Mouse (Mus musculus) liver, embryonic 12.5 days (tissue): ENCODE results near the gene Cep68. TPM values are rescaled to one million over a fixed set of nuclear protein-coding genes. Genes with fewer than 3 reads are reported as not detected.

ENCODE experiments used
- ATAC-seq: fragments of 200-750 bp; cut with Nextera tagmentation; 2 replicates; pipeline ENCODE4 v1.8.0; 2017; ENCODE audit warnings: moderate number of reproducible peaks, mild to moderate bottlenecking, moderate library complexity
- H3K27ac ChIP-seq: fragments of 300-500 bp; sonication (generic); 2 replicates; pipeline ENCODE4 v1.5.1; 2016; ENCODE audit warnings: mild to moderate bottlenecking
- H3K27me3 ChIP-seq: fragments of 300-500 bp; sonication (generic); replicated peaks from 2 replicates; pipeline ENCODE4 v1.6.1; 2016; ENCODE audit warnings: mild to moderate bottlenecking, moderate library complexity
- H3K36me3 ChIP-seq: fragments of 300-500 bp; sonication (generic); 2 replicates; pipeline ENCODE4 v1.6.1; 2016; ENCODE audit warnings: mild to moderate bottlenecking, moderate library complexity
- H3K4me1 ChIP-seq: fragments of 300-500 bp; sonication (generic); 2 replicates; pipeline ENCODE4 v1.6.1; 2016
- H3K4me2 ChIP-seq: fragments of 300-500 bp; sonication (generic); 2 replicates; pipeline ENCODE4 v1.6.1; 2016; ENCODE audit warnings: mild to moderate bottlenecking, moderate library complexity
- H3K4me3 ChIP-seq: fragments of 300-500 bp; sonication (generic); 2 replicates; pipeline ENCODE4 v1.5.1; 2016; ENCODE audit warnings: mild to moderate bottlenecking, moderate library complexity
- H3K9ac ChIP-seq: fragments of 300-500 bp; sonication (generic); 2 replicates; pipeline ENCODE4 v1.6.1; 2016; ENCODE audit warnings: mild to moderate bottlenecking, moderate library complexity
- H3K9me3 ChIP-seq: fragments of 300-500 bp; sonication (generic); replicated peaks from 2 replicates; pipeline ENCODE4 v1.6.1; 2016; ENCODE audit warnings: mild to moderate bottlenecking, moderate library complexity
- WGBS: fragments of 180-500 bp; shearing (Covaris S2); methylation state at CpG from one replicate; pipeline ENCODE4 v1.1.7; 2016; ENCODE audit not compliant: insufficient replicate concordance; 5-methylcytosine and 5-hydroxymethylcytosine counted together
- polyA plus RNA-seq: library from polyadenylated mRNA; unstranded; fragments of >200 nt; fragmentation: Nextera tagmentation; extraction: Ambion mirVana; gene quantifications from 2 replicates; pipeline ENCODE4 v1.2.1, GENCODE M21; 2016

The Cep68 gene
- polyA plus RNA-seq, 1 experiment from 2014 or later = 14.3 TPM

- Histone ChIP-seq H3K4me1 (peaks cover 46% of the 10 kb centered on the region), H3K9ac (no peak overlapping the region), H3K4me3 (no peak overlapping the region), H3K27ac (no peak overlapping the region), H3K36me3 (no peaks in the 10 kb centered on the region; the same call in 1 of the 2 replicates), H3K27me3 (no peaks in the 10 kb centered on the region), H3K9me3 (no peaks in the 10 kb centered on the region), H3K4me2 (peak overlapping the region; percentile 100; the same call in 1 of the 2 replicates)
- no peak for ATAC-seq
- 76% methylated on average over 6 of the region's 6 CpGs for WGBS
Measured at GRCm38 (mm10) chr11:20250476-20251178, 1.4 kb upstream of the Cep68 start.

GRCm38 (mm10) chr11:20248840-20249239 lies 389 bp downstream of the Cep68 start:
- WGBS = under 1% methylated on average over 39 of the region's 39 CpGs
- no peaks in the 10 kb centered on the region for H3K9me3 ChIP-seq
- H3K9ac ChIP-seq = peak overlapping the region; percentile 94
- ATAC-seq = peak; percentile 50
- H3K4me3 ChIP-seq = peak overlapping the region; percentile 88
- no peaks in the 10 kb centered on the region for H3K27me3 ChIP-seq
- peaks cover 62% of the 10 kb centered on the region for H3K4me1 ChIP-seq
- peak overlapping the region; percentile 82 for H3K27ac ChIP-seq
- peak overlapping the region; percentile 100 for H3K4me2 ChIP-seq
- H3K36me3 ChIP-seq = peaks cover 8% of the 10 kb centered on the region; the same call in 1 of the 2 replicates

DNA sequence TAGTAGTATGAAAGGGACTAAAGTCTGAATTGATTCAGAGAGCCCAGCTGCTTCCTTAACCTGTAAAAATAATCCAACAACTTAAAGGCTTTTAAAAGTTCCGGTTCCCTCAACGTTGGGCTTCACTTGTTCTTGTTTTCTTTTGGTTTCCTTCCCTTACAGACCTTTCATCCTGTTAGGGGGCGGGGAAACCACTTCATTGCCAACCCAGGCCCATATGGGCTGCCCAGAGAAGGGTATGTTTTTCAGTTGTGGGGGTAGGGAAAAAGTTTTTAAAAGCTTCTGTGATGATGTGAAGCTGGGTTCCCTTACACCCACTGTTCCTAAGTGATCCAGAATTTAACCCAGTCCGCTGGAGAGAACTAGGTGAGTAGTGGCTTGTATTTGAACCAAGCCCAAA lies 952 bp downstream of the Cep68 start:
- no peaks in the 10 kb centered on the region for H3K27me3 ChIP-seq
- no peaks in the 10 kb centered on the region for H3K9me3 ChIP-seq
- peaks cover 11% of the 10 kb centered on the region for H3K36me3 ChIP-seq
- WGBS = 14% methylated on average over 4 of the region's 4 CpGs
- peaks cover 68% of the 10 kb centered on the region for H3K4me1 ChIP-seq
- peak overlapping the region; percentile 100 for H3K4me2 ChIP-seq
- peak overlapping the region; percentile 82 for H3K27ac ChIP-seq
- peak overlapping the region; percentile 94 for H3K9ac ChIP-seq
- no peak for ATAC-seq
- peak overlapping the region; percentile 88 for H3K4me3 ChIP-seq

GRCm38 (mm10) chr11:20247146-20247855 lies 1.9 kb downstream of the Cep68 start:
- Histone ChIP-seq H3K4me2 (peak overlapping the region; percentile 100), H3K27me3 (no peaks in the 10 kb centered on the region), H3K4me3 (0 out of 2 replicates have a peak overlapping the region, but pooled peaks have one; percentile 0), H3K9ac (0 out of 2 replicates have a peak overlapping the region, but pooled peaks have one; percentile 15), H3K36me3 (peaks cover 17% of the 10 kb centered on the region), H3K27ac (no peak overlapping the region), H3K4me1 (peaks cover 76% of the 10 kb centered on the region), H3K9me3 (no peaks in the 10 kb centered on the region)
- ATAC-seq = no peak
- WGBS = 75% methylated on average over 8 of the region's 8 CpGs

DNA sequence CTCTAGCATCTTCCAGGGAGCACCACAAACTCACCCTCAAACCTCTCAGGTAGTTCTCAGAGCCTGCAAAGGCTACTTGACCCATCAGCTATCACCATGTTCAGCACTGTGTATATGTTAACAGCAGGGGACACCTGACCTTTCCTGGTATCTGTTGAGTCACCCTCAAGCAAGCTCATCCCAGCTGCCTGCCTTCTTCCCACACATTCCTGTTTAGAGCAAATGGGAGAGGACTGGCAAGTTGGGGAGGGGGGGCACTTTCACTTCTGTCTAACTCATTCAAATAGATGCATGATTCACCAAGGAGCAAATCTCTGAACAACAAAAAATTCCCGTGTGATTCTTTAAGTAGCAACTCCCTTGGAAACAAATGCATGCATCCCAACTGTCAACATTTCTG lies 2.6 kb downstream of the Cep68 start:
- no peak overlapping the region for H3K4me3 ChIP-seq
- no peak overlapping the region for H3K9ac ChIP-seq
- no peak overlapping the region; the same call in 1 of the 2 replicates for H3K27ac ChIP-seq
- H3K9me3 ChIP-seq = no peaks in the 10 kb centered on the region
- no peak overlapping the region for H3K4me2 ChIP-seq
- H3K36me3 ChIP-seq = peaks cover 23% of the 10 kb centered on the region
- WGBS = 79% methylated on average over 1 of the region's 1 CpGs
- no peaks in the 10 kb centered on the region for H3K27me3 ChIP-seq
- ATAC-seq = no peak
- peaks cover 76% of the 10 kb centered on the region for H3K4me1 ChIP-seq

DNA sequence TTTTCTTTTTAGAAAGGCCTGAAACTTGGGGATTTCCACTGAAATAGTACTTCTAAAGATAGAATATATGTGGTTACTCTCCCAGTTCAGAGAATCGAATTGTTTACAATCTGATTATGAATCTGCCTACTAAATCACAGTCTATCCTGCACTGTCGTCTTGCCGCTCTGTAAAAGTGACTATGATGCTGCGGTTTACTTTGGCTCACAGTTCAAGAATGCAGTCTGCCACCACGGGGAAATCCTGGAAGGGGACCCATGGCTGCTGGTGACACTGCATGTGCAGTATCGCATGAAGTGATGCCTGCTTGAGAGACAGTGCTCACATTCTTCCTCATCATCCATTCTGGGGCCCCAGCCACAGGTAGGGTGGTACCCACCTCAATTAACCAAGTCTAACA lies 3.9 kb downstream of the Cep68 start:
- Histone ChIP-seq H3K4me3 (no peak overlapping the region), H3K4me2 (no peak overlapping the region), H3K4me1 (peaks cover 72% of the 10 kb centered on the region), H3K27me3 (no peaks in the 10 kb centered on the region), H3K9ac (no peak overlapping the region), H3K9me3 (no peaks in the 10 kb centered on the region), H3K36me3 (peaks cover 36% of the 10 kb centered on the region), H3K27ac (no peak overlapping the region)
- 74% methylated on average over 6 of the region's 6 CpGs for WGBS
- no peak for ATAC-seq

DNA sequence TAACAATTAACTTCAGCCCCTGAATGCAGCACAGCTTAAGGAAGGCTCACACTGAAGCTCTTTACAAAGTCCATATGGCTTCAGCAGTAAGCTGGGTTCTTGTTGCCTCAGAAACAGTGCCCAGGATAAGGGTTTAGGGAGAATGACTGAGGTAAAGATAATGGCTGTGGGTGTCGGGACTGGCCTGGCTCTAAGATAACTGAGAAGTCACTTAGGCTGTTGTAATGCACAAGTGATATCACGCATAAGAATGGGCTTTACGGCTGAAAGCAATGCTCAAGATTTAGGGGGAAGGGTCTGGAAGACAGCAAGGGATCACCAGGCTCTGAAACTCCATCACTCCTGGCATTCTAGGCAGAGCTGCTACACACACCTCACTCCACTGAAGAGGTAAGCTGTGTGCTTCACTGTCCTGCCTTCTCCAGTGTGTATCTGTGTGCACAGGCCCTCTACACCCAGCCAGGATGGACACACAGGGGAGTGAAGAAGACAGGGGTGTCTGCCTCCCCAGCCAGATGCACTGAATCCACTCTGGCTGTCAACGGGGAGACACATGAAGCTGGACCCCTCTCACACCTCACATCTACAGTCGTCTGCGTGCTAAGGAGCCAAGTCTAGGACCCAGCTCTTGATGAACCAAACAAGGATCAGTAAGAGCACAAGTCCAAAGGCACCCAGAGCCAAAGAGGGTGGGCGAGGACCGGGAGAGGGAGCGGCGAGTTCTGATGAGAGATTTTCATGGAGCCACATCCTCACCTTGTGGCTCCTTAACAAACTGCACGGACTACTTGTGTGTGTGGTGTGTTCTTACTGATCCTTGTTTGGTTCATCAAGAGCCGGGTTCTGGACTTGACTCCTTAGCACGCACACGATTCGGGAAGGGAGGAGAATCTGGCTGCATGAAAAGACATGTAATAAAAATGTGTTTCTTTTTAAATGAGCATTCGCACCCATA lies 4.6 kb downstream of the Cep68 start:
- Histone ChIP-seq H3K4me2 (peak overlapping the region; percentile 22), H3K27me3 (no peaks in the 10 kb centered on the region), H3K9ac (no peak overlapping the region), H3K9me3 (no peaks in the 10 kb centered on the region), H3K4me3 (no peak overlapping the region), H3K4me1 (peaks cover 65% of the 10 kb centered on the region), H3K36me3 (peaks cover 43% of the 10 kb centered on the region), H3K27ac (peak overlapping the region; percentile 18; the same call in 1 of the 2 replicates)
- ATAC-seq = peak; percentile 35
- 69% methylated on average over 16 of the region's 16 CpGs for WGBS

- H3K9me3 ChIP-seq = no peaks in the 10 kb centered on the region
- 55% methylated on average over 9 of the region's 9 CpGs for WGBS
- no peaks in the 10 kb centered on the region for H3K27me3 ChIP-seq
- H3K27ac ChIP-seq = 0 out of 2 replicates have a peak overlapping the region, but pooled peaks have one; percentile 5
- peak; percentile 29; the same call in 1 of the 2 replicates for ATAC-seq
- no peak overlapping the region for H3K4me3 ChIP-seq
- no peak overlapping the region for H3K9ac ChIP-seq
- H3K4me1 ChIP-seq = peaks cover 57% of the 10 kb centered on the region
- H3K36me3 ChIP-seq = peaks cover 55% of the 10 kb centered on the region
- peak overlapping the region; percentile 22; the same call in 1 of the 2 replicates for H3K4me2 ChIP-seq
Measured at GRCm38 (mm10) chr11:20243214-20243913, 5.9 kb downstream of the Cep68 start.

DNA sequence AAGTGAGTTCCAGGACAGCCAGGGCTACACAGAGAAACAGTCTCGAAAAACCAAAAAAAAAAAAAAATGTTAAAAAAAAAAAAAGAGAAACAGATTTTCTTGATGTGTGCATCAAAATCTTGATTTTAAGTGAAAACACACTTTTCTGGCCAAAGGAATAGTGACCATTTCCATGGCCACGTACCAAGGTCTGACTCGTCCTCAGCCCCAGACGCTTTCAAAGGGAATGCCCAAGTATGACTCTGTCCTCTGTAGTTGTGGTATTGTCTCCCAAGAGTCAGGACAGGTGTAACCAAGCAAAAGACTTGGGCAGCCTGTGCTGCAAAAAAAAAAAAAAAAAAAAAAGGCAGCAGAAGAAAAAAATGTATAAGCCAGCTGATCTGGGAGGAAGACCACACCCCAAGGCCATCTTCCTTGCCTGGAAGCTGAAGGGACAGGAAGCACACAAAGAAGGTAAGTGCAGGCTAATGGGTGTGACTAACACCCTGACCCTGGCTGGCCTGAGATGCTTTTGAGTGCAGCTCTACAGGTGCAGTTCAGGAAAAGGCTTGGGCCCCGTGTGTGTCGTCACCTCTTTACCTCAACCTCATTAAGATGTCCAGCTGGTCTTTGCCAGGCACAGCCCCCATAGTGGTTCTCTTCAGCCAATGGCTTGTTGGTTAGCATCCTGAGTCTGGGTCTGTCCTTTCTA lies 6.7 kb downstream of the Cep68 start:
- no peak for ATAC-seq
- peaks cover 49% of the 10 kb centered on the region for H3K4me1 ChIP-seq
- peaks cover 63% of the 10 kb centered on the region for H3K36me3 ChIP-seq
- no peak overlapping the region for H3K9ac ChIP-seq
- H3K27me3 ChIP-seq = no peaks in the 10 kb centered on the region
- no peak overlapping the region for H3K4me2 ChIP-seq
- no peaks in the 10 kb centered on the region for H3K9me3 ChIP-seq
- H3K4me3 ChIP-seq = no peak overlapping the region
- H3K27ac ChIP-seq = no peak overlapping the region
- 84% methylated on average over 6 of the region's 6 CpGs for WGBS

DNA sequence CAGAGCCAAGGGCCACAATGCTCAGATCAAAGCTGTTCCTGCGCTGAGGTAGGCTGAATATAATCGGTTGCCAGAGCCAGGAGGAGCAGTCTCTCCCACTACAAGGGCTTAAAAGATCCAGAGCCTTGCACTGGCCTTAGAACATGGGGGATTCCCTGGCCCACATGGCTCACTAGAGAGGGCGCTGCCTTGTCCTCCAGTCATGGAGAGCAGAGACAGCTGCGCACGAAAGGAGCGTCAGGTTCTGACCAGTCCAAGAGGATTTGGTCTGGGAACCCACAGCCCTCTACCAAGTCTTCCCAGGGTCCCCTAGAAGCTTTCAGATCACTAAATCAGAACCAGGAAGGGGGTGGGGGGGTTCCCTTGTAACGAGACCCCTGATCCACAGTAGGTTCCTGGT lies 7.9 kb downstream of the Cep68 start:
- 89% methylated on average over 7 of the region's 7 CpGs for WGBS
- no peak overlapping the region for H3K4me2 ChIP-seq
- H3K36me3 ChIP-seq = peaks cover 75% of the 10 kb centered on the region
- H3K4me3 ChIP-seq = no peak overlapping the region
- H3K9ac ChIP-seq = no peak overlapping the region
- no peaks in the 10 kb centered on the region for H3K27me3 ChIP-seq
- peaks cover 37% of the 10 kb centered on the region for H3K4me1 ChIP-seq
- no peaks in the 10 kb centered on the region for H3K9me3 ChIP-seq
- ATAC-seq = no peak
- H3K27ac ChIP-seq = no peak overlapping the region
